ENCODE assay signal across 13 mouse cellular contexts in the genomic region with DNA sequence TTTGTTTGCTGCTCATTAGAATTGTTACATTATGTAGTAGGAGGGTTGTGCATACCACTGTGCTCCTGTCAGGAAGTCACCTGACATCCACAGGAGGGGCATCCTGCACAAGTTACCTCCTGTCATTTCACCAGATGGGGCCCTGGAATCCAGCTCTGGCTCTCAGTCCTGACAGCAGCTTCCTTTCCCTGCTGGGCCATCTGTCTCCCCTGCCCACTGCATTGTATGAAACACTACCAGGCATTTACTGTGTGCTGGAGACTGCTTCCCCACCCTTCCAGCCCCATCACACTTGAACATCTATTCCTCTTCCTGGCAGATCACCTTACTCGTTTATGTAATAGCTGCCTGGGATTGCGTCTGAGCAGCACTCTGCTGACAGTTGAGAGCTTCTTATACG. TPM values are rescaled to one million over a fixed set of nuclear protein-coding genes. Genes with fewer than 3 reads are reported as not detected.
DNase-seq lines count a peak whose midpoint lies in the region; ATAC-seq and TF ChIP-seq lines count a peak whose summit lies in the region.
"Had no signal": no experiment of that assay in that cellular context is flagged by ENCODE, and none has a peak within 500 bp of the region (broad histone marks: within the 10 kb centered on the region; RNA-seq: fewer than 3 reads in every experiment).

No protein-coding gene starts in this region.

- no peak overlapping the region for H3K4me3 ChIP-seq in hindbrain, postnatal 0 days (ENCODE audit: low read length)
- no peak overlapping the region for H3K4me3 ChIP-seq in hindbrain, embryonic 14.5 days (replicated peaks; ENCODE audit: low read length)
- H3K4me3 ChIP-seq in midbrain, embryonic 11.5 days (ENCODE audit: low read depth, low read length): no peak overlapping the region
- H3K4me3 ChIP-seq: midbrain, embryonic 12.5 days had no signal

- no peak overlapping the region for H3K9ac ChIP-seq in hindbrain, postnatal 0 days (replicated peaks; ENCODE audit: low read length)
- no peak overlapping the region for H3K9ac ChIP-seq in hindbrain, embryonic 14.5 days
- H3K9ac ChIP-seq in midbrain, embryonic 11.5 days (ENCODE audit: low read length): no peak overlapping the region
- H3K9ac ChIP-seq: liver, embryonic 14.5 days; midbrain, embryonic 12.5 days had no signal

- no peak overlapping the region for H3K4me2 ChIP-seq in hindbrain, postnatal 0 days (ENCODE audit: low read depth, low read length)
- no peak overlapping the region for H3K4me2 ChIP-seq in hindbrain, embryonic 14.5 days (replicated peaks)
- no peak overlapping the region for H3K4me2 ChIP-seq in midbrain, embryonic 11.5 days
- H3K4me2 ChIP-seq: midbrain, embryonic 12.5 days had no signal

- ATAC-seq in hindbrain, postnatal 0 days: 0 out of 2 replicates have a peak, but pooled peaks have one; percentile 24
- ATAC-seq in hindbrain, embryonic 14.5 days (ENCODE audit: low FRiP score): no peak
- ATAC-seq in midbrain, embryonic 11.5 days (ENCODE audit: low FRiP score): no peak
- ATAC-seq: hindbrain, embryonic 16.5 days had no signal

- H3K27ac ChIP-seq in hindbrain, postnatal 0 days: no peak overlapping the region; the same call in 1 of the 2 replicates
- H3K27ac ChIP-seq in hindbrain, embryonic 14.5 days: no peak overlapping the region
- H3K27ac ChIP-seq in midbrain, embryonic 11.5 days (ENCODE audit: low read depth, low read length): no peak overlapping the region
- H3K27ac ChIP-seq: liver, embryonic 14.5 days; midbrain, embryonic 12.5 days; stomach, postnatal 0 days had no signal

- peaks cover 65% of the 10 kb centered on the region for H3K36me3 ChIP-seq in hindbrain, postnatal 0 days (ENCODE audit: insufficient read depth, low read length)
- H3K36me3 ChIP-seq in hindbrain, embryonic 14.5 days (replicated peaks; ENCODE audit: control insufficient read depth, insufficient read depth): peaks cover 92% of the 10 kb centered on the region
- peaks cover 22% of the 10 kb centered on the region; the same call in 1 of the 2 replicates for H3K36me3 ChIP-seq in midbrain, embryonic 11.5 days (ENCODE audit: control insufficient read depth, insufficient read depth, low read length)

- H3K27me3 ChIP-seq in hindbrain, postnatal 0 days (ENCODE audit: insufficient read depth, low read length): no peaks in the 10 kb centered on the region
- H3K27me3 ChIP-seq in hindbrain, embryonic 14.5 days (ENCODE audit: control insufficient read depth, insufficient read depth, low read length): no peaks in the 10 kb centered on the region
- H3K27me3 ChIP-seq in midbrain, embryonic 11.5 days (ENCODE audit: control insufficient read depth, insufficient read depth, low read length): no peaks in the 10 kb centered on the region
- H3K27me3 ChIP-seq: midbrain, embryonic 12.5 days had no signal

- peak; percentile 61 for DNase-seq in hindbrain, postnatal 0 days (ENCODE audit: low spot score)
- no peak for DNase-seq in hindbrain, embryonic 14.5 days (ENCODE audit: low spot score)
- peak; percentile 15 for DNase-seq in ZHBTc4 (ENCODE audit: low read depth, low spot score)
- peak; percentile 76 to 81 for DNase-seq in cerebellum, postnatal 10 days
- peak; percentile 26 to 63 for DNase-seq in left cerebral cortex, adult 9 months (ENCODE audit: low spot score in 2 of 2)
- no peak for DNase-seq in urinary bladder, postnatal 10 days (ENCODE audit: low spot score)
- no peak for DNase-seq in midbrain, embryonic 11.5 days (ENCODE audit: low spot score, missing footprints)
- DNase-seq in spleen, adult 12 weeks (ENCODE audit: low spot score): no peak
- DNase-seq: kidney, postnatal 4 days had no signal

- no peaks in the 10 kb centered on the region for H3K9me3 ChIP-seq in hindbrain, postnatal 0 days (ENCODE audit: low read length)
- H3K9me3 ChIP-seq in hindbrain, embryonic 14.5 days (ENCODE audit: control insufficient read depth, low read length): no peaks in the 10 kb centered on the region
- H3K9me3 ChIP-seq in midbrain, embryonic 11.5 days (ENCODE audit: control insufficient read depth, low read length): no peaks in the 10 kb centered on the region
- H3K9me3 ChIP-seq: midbrain, embryonic 12.5 days had no signal

- 58% methylated on average over 3 of the region's 3 CpGs for WGBS in hindbrain, postnatal 0 days
- WGBS in hindbrain, embryonic 14.5 days: 76% methylated on average over 3 of the region's 3 CpGs
- WGBS in midbrain, embryonic 11.5 days: 85% methylated on average over 3 of the region's 3 CpGs

- H3K4me1 ChIP-seq in hindbrain, postnatal 0 days (ENCODE audit: insufficient read depth, low read length): no peaks in the 10 kb centered on the region
- H3K4me1 ChIP-seq in hindbrain, embryonic 14.5 days (replicated peaks; ENCODE audit: control insufficient read depth, insufficient read depth, low read length): no peaks in the 10 kb centered on the region
- no peaks in the 10 kb centered on the region for H3K4me1 ChIP-seq in midbrain, embryonic 11.5 days (ENCODE audit: control insufficient read depth, insufficient read depth, low read length)
- H3K4me1 ChIP-seq: midbrain, embryonic 12.5 days had no signal

- no peak for TF ChIP-seq CTCF in hindbrain, postnatal 0 days (IDR thresholded peaks at IDR 0.05; ENCODE audit: low read depth)

RNA-seq across cellular contexts. Expression of gene Fam78a, which starts 55.0 kb away (rescaled TPM):
- 0.83 and 1.3 TPM in 2 replicates for total RNA-seq in hindbrain, postnatal 0 days (2014; rRNA removed)
- 0.21 and 0.39 TPM in 2 replicates for polyA plus RNA-seq in hindbrain, postnatal 0 days (2015; fragmentation: Nextera tagmentation; extraction: Ambion mirVana)
- polyA plus RNA-seq in hindbrain, embryonic 14.5 days (2014; fragmentation: Nextera tagmentation; extraction: Ambion mirVana): 0.52 and 0.56 TPM in 2 replicates
- 0.60 and 1.3 TPM in 2 replicates for polyA plus RNA-seq in midbrain, embryonic 11.5 days (2014; fragmentation: Nextera tagmentation; extraction: Ambion mirVana)

RNA-seq across cellular contexts. Expression of gene Nup214, which starts 55.4 kb away (rescaled TPM):
- 26.2 and 29.3 TPM in 2 replicates for total RNA-seq in hindbrain, postnatal 0 days (2014; rRNA removed)
- polyA plus RNA-seq in hindbrain, postnatal 0 days (2015; fragmentation: Nextera tagmentation; extraction: Ambion mirVana): 65.3 and 67.4 TPM in 2 replicates
- polyA plus RNA-seq in hindbrain, embryonic 14.5 days (2014; fragmentation: Nextera tagmentation; extraction: Ambion mirVana): 46.7 and 53.5 TPM in 2 replicates
- polyA plus RNA-seq in midbrain, embryonic 11.5 days (2014; fragmentation: Nextera tagmentation; extraction: Ambion mirVana): 64.6 and 64.7 TPM in 2 replicates

Comparison
In these comparisons a context has a peak if more than half of its experiments do, and no peak if none do; other contexts are left out.
1. DNase-seq: peak in hindbrain, postnatal 0 days (single experiment), ZHBTc4 (single experiment), cerebellum, postnatal 10 days (2 of 2) and left cerebral cortex, adult 9 months (2 of 2); none in hindbrain, embryonic 14.5 days (single experiment), urinary bladder, postnatal 10 days (single experiment), midbrain, embryonic 11.5 days (single experiment) and spleen, adult 12 weeks (single experiment).